Mouse (Mus musculus): Measurements from ENCODE around the gene Hist1h2ac. TPM values are rescaled to one million over a fixed set of nuclear protein-coding genes. Genes with fewer than 3 reads are reported as not detected.
"Not testable (repeated sequence)": the region's sequence is repeated elsewhere in the genome, so short reads cannot be mapped to it uniquely, and the experiment has no call there.

The Hist1h2ac gene
- 0.59 and 0.68 TPM in 2 replicates for polyA plus RNA-seq (2015; fragmentation: Nextera tagmentation; extraction: Ambion mirVana)

GRCm38 (mm10) chr13:23683755-23684281 is at the start of gene Hist1h2ac, which contains the start of gene Hist1h2bc:
TSS of gene Hist1h2ac (minus strand) at chr13:23683948.
TSS of gene Hist1h2bc (plus strand) at chr13:23684199.
- Histone ChIP-seq H3K27me3 (replicated peaks) (no peaks in the 10 kb centered on the region), H3K9ac (peak within 1 kb of the TSS; percentile 81), H3K4me2 (peak within 1 kb of the TSS; percentile 80), H3K9me3 (no peaks in the 10 kb centered on the region), H3K27ac (replicated peaks) (peak within 1 kb of the TSS; percentile 98), H3K4me3 (peak within 1 kb of the TSS; percentile 57), H3K4me1 (peaks cover 30% of the 10 kb centered on the region), H3K36me3 (no peaks in the 10 kb centered on the region)
- under 1% methylated on average over 30 of the region's 32 CpGs for WGBS
- ATAC-seq (ENCODE audit: extremely low read depth, insufficient number of reproducible peaks, low FRiP score, low TSS enrichment), result peak; percentile 92

GRCm38 (mm10) chr13:23732156-23732804 is 48.5 kb upstream of the Hist1h2ac start:
- H3K9ac ChIP-seq, result no peak overlapping the region
- no peak overlapping the region for H3K4me3 ChIP-seq
- H3K36me3 ChIP-seq, result no peaks in the 10 kb centered on the region
- WGBS, result 21% methylated on average over 8 of the region's 8 CpGs
- no peaks in the 10 kb centered on the region for H3K9me3 ChIP-seq
- peaks cover 11% of the 10 kb centered on the region for H3K4me1 ChIP-seq
- H3K27me3 ChIP-seq (replicated peaks), result no peaks in the 10 kb centered on the region
- ATAC-seq (ENCODE audit: extremely low read depth, insufficient number of reproducible peaks, low FRiP score, low TSS enrichment), result no peak
- H3K27ac ChIP-seq (replicated peaks), result no peak overlapping the region
- no peak overlapping the region for H3K4me2 ChIP-seq

- H3K4me2 ChIP-seq, result peak overlapping the region; percentile 36
- H3K27ac ChIP-seq (replicated peaks), result no peak overlapping the region
- no peak overlapping the region for H3K4me3 ChIP-seq
- 16% methylated on average over 8 of the region's 8 CpGs for WGBS
- ATAC-seq (ENCODE audit: extremely low read depth, insufficient number of reproducible peaks, low FRiP score, low TSS enrichment), result no peak
- no peak overlapping the region for H3K9ac ChIP-seq
- no peaks in the 10 kb centered on the region for H3K9me3 ChIP-seq
- peaks cover 11% of the 10 kb centered on the region for H3K4me1 ChIP-seq
- H3K27me3 ChIP-seq (replicated peaks), result no peaks in the 10 kb centered on the region; the same call in 1 of the 2 replicates
- no peaks in the 10 kb centered on the region for H3K36me3 ChIP-seq
These were observed 46.7 kb upstream of the Hist1h2ac start for GRCm38 (mm10) chr13:23730479-23730878.

- Histone ChIP-seq H3K27ac (replicated peaks) (no peak overlapping the region), H3K36me3 (no peaks in the 10 kb centered on the region), H3K4me1 (peaks cover 14% of the 10 kb centered on the region), H3K4me3 (no peak overlapping the region), H3K27me3 (replicated peaks) (no peaks in the 10 kb centered on the region; the same call in 1 of the 2 replicates), H3K4me2 (no peak overlapping the region), H3K9ac (no peak overlapping the region), H3K9me3 (no peaks in the 10 kb centered on the region)
- 83% methylated on average over 5 of the region's 5 CpGs for WGBS
- no peak for ATAC-seq (ENCODE audit: extremely low read depth, insufficient number of reproducible peaks, low FRiP score, low TSS enrichment)
These were observed 46.0 kb upstream of the Hist1h2ac start for GRCm38 (mm10) chr13:23729706-23730105.

- H3K27ac ChIP-seq (replicated peaks), result no peak overlapping the region
- WGBS, result 86% methylated on average over 9 of the region's 9 CpGs
- H3K4me2 ChIP-seq, result no peak overlapping the region
These were observed 45.4 kb upstream of the Hist1h2ac start for GRCm38 (mm10) chr13:23729192-23729525.

GRCm38 (mm10) chr13:23728472-23729191 is 44.9 kb upstream of the Hist1h2ac start:
- no peaks in the 10 kb centered on the region; the same call in 1 of the 2 replicates for H3K27me3 ChIP-seq (replicated peaks)
- WGBS, result 68% methylated on average over 18 of the region's 18 CpGs
- ATAC-seq (ENCODE audit: extremely low read depth, insufficient number of reproducible peaks, low FRiP score, low TSS enrichment), result no peak
- no peak overlapping the region for H3K27ac ChIP-seq (replicated peaks)
- H3K4me1 ChIP-seq, result peaks cover 25% of the 10 kb centered on the region
- H3K4me2 ChIP-seq, result no peak overlapping the region
- H3K36me3 ChIP-seq, result no peaks in the 10 kb centered on the region
- H3K9me3 ChIP-seq, result no peaks in the 10 kb centered on the region
- no peak overlapping the region for H3K4me3 ChIP-seq
- H3K9ac ChIP-seq, result no peak overlapping the region

More at GRCm38 (mm10) chr13:23729192-23729525, 45.4 kb upstream of the Hist1h2ac start:
- no peak overlapping the region for H3K4me3 ChIP-seq
- H3K36me3 ChIP-seq, result no peaks in the 10 kb centered on the region
- H3K4me1 ChIP-seq, result peaks cover 19% of the 10 kb centered on the region
- no peaks in the 10 kb centered on the region for H3K9me3 ChIP-seq
- no peak overlapping the region for H3K9ac ChIP-seq
- H3K27me3 ChIP-seq (replicated peaks), result no peaks in the 10 kb centered on the region; the same call in 1 of the 2 replicates
- ATAC-seq (ENCODE audit: extremely low read depth, insufficient number of reproducible peaks, low FRiP score, low TSS enrichment), result no peak

GRCm38 (mm10) chr13:23725213-23725612 is 41.5 kb upstream of the Hist1h2ac start:
- ATAC-seq (ENCODE audit: extremely low read depth, insufficient number of reproducible peaks, low FRiP score, low TSS enrichment), result no peak
- Histone ChIP-seq H3K36me3 (no peaks in the 10 kb centered on the region), H3K9ac (no peak overlapping the region), H3K27me3 (replicated peaks) (no peaks in the 10 kb centered on the region; the same call in 1 of the 2 replicates), H3K4me1 (peaks cover 21% of the 10 kb centered on the region), H3K27ac (replicated peaks) (no peak overlapping the region), H3K4me2 (no peak overlapping the region), H3K9me3 (no peaks in the 10 kb centered on the region), H3K4me3 (no peak overlapping the region)
- whole genome bisulfite sequencing, result no CpG with 5 or more reads among the region's 1 CpGs

GRCm38 (mm10) chr13:23724239-23724638 is 40.5 kb upstream of the Hist1h2ac start:
- peaks cover 21% of the 10 kb centered on the region for H3K4me1 ChIP-seq
- no peak overlapping the region for H3K9ac ChIP-seq
- no peaks in the 10 kb centered on the region; the same call in 1 of the 2 replicates for H3K27me3 ChIP-seq (replicated peaks)
- no peak overlapping the region for H3K4me3 ChIP-seq
- no peak overlapping the region for H3K27ac ChIP-seq (replicated peaks)
- H3K9me3 ChIP-seq, result peaks cover 7% of the 10 kb centered on the region; the same call in 1 of the 2 replicates
- H3K4me2 ChIP-seq, result 0 out of 2 replicates have a peak overlapping the region, but pooled peaks have one; percentile 5
- 38% methylated on average over 4 of the region's 4 CpGs for WGBS
- no peaks in the 10 kb centered on the region for H3K36me3 ChIP-seq
- no peak for ATAC-seq (ENCODE audit: extremely low read depth, insufficient number of reproducible peaks, low FRiP score, low TSS enrichment)

GRCm38 (mm10) chr13:23717593-23718245 is 34.0 kb upstream of the Hist1h2ac start:
- H3K4me2 ChIP-seq; H3K4me3 ChIP-seq; H3K27ac ChIP-seq (replicated peaks); ATAC-seq (ENCODE audit: extremely low read depth, insufficient number of reproducible peaks, low FRiP score, low TSS enrichment); H3K9me3 ChIP-seq; H3K9ac ChIP-seq; H3K27me3 ChIP-seq (replicated peaks); H3K36me3 ChIP-seq: not testable (repeated sequence)
- WGBS, result 18% methylated on average over 2 of the region's 2 CpGs
- peaks cover 12% of the 10 kb centered on the region for H3K4me1 ChIP-seq

- Histone ChIP-seq H3K4me1 (peaks cover 12% of the 10 kb centered on the region), H3K4me2 (no peak overlapping the region)
These were observed 33.4 kb upstream of the Hist1h2ac start for GRCm38 (mm10) chr13:23717176-23717575.

More at GRCm38 (mm10) chr13:23717176-23717575, 33.4 kb upstream of the Hist1h2ac start:
- H3K4me3 ChIP-seq, result no peak overlapping the region
- H3K9ac ChIP-seq, result no peak overlapping the region
- no peaks in the 10 kb centered on the region for H3K27me3 ChIP-seq (replicated peaks)
- no peak for ATAC-seq (ENCODE audit: extremely low read depth, insufficient number of reproducible peaks, low FRiP score, low TSS enrichment)
- no peaks in the 10 kb centered on the region for H3K36me3 ChIP-seq
- 38% methylated on average over 11 of the region's 11 CpGs for WGBS
- H3K9me3 ChIP-seq, result peaks cover 7% of the 10 kb centered on the region; the same call in 1 of the 2 replicates
- no peak overlapping the region for H3K27ac ChIP-seq (replicated peaks)
